Comparison of ENCODE assay signal across 8 mouse cellular contexts in genomic region chr14:28508288-28509258, GRCm38 (mm10). TPM values are rescaled to one million over a fixed set of nuclear protein-coding genes. Genes with fewer than 3 reads are reported as not detected.
DNase-seq lines count a peak whose midpoint lies in the region; ATAC-seq and TF ChIP-seq lines count a peak whose summit lies in the region.

No protein-coding gene starts in this region.

- H3K4me3 ChIP-seq in kidney, embryonic 14.5 days (ENCODE audit: low read length) = peak overlapping the region; percentile 60
- peak overlapping the region; percentile 65 for H3K4me3 ChIP-seq in hindbrain, embryonic 12.5 days
- H3K4me3 ChIP-seq in midbrain, postnatal 0 days (ENCODE audit: low read depth, low read length) = peak overlapping the region; percentile 54

- ATAC-seq in kidney, embryonic 14.5 days (ENCODE audit: low FRiP score, low TSS enrichment) = no peak
- no peak for ATAC-seq in hindbrain, embryonic 12.5 days (ENCODE audit: low FRiP score)
- no peak for ATAC-seq in midbrain, postnatal 0 days (ENCODE audit: low FRiP score)

- DNase-seq in kidney, adult 8-10 months = no peak
- DNase-seq in embryo, embryonic 10.5 days (ENCODE audit: low spot score) = peak; percentile 60
- no peak for DNase-seq in midbrain, postnatal 0 days (ENCODE audit: low spot score)
- no peak for DNase-seq in adrenal gland, adult 18-20 months (ENCODE audit: low spot score in 2 of 2)
- DNase-seq in gastrocnemius, adult 8-10 months (ENCODE audit: low spot score in 2 of 2) = no peak
- no peak for DNase-seq in layer of hippocampus, adult 11-12 months (ENCODE audit: low spot score)

- no peak overlapping the region for H3K27ac ChIP-seq in kidney, embryonic 14.5 days (ENCODE audit: low read depth, low read length)
- H3K27ac ChIP-seq in hindbrain, embryonic 12.5 days = peak overlapping the region; percentile 86
- no peak overlapping the region for H3K27ac ChIP-seq in midbrain, postnatal 0 days (ENCODE audit: low read depth, low read length)

- peak overlapping the region; percentile 60; the same call in 1 of the 2 replicates for H3K9ac ChIP-seq in kidney, embryonic 14.5 days (ENCODE audit: low read depth, low read length)
- peak overlapping the region; percentile 83 for H3K9ac ChIP-seq in hindbrain, embryonic 12.5 days
- H3K9ac ChIP-seq in midbrain, postnatal 0 days (replicated peaks; ENCODE audit: low read length, poor library complexity, severe bottlenecking) = no peak overlapping the region

- H3K36me3 ChIP-seq in kidney, embryonic 14.5 days (ENCODE audit: control insufficient read depth, insufficient read depth, low read length) = peaks cover 7% of the 10 kb centered on the region; the same call in 1 of the 2 replicates
- no peaks in the 10 kb centered on the region for H3K36me3 ChIP-seq in hindbrain, embryonic 12.5 days
- no peaks in the 10 kb centered on the region for H3K36me3 ChIP-seq in midbrain, postnatal 0 days (ENCODE audit: insufficient read depth, low read length)

- H3K4me2 ChIP-seq in kidney, embryonic 14.5 days (replicated peaks; ENCODE audit: low read depth, low read length) = peak overlapping the region; percentile 85
- peak overlapping the region; percentile 87 for H3K4me2 ChIP-seq in hindbrain, embryonic 12.5 days (replicated peaks)
- H3K4me2 ChIP-seq in midbrain, postnatal 0 days (ENCODE audit: low read depth, low read length, poor library complexity, severe bottlenecking) = peak overlapping the region; percentile 92

- H3K27me3 ChIP-seq in kidney, embryonic 14.5 days (ENCODE audit: control insufficient read depth, insufficient read depth, low read length) = peaks cover 34% of the 10 kb centered on the region
- H3K27me3 ChIP-seq in hindbrain, embryonic 12.5 days = peaks cover 32% of the 10 kb centered on the region
- peaks cover 33% of the 10 kb centered on the region for H3K27me3 ChIP-seq in midbrain, postnatal 0 days (ENCODE audit: insufficient read depth, low read length)

- no peak for TF ChIP-seq CTCF in midbrain, postnatal 0 days (IDR thresholded peaks at IDR 0.05)

- WGBS in kidney, embryonic 14.5 days = 18% methylated on average over 27 of the region's 27 CpGs
- 12% methylated on average over 27 of the region's 27 CpGs for WGBS in hindbrain, embryonic 12.5 days
- 16% methylated on average over 27 of the region's 27 CpGs for WGBS in midbrain, postnatal 0 days

- peaks cover 19% of the 10 kb centered on the region for H3K4me1 ChIP-seq in kidney, embryonic 14.5 days (ENCODE audit: control insufficient read depth, insufficient read depth, low read length)
- peaks cover 52% of the 10 kb centered on the region for H3K4me1 ChIP-seq in hindbrain, embryonic 12.5 days
- 0 out of 2 replicates have a peak, but pooled peaks cover 7% of the 10 kb centered on the region for H3K4me1 ChIP-seq in midbrain, postnatal 0 days (ENCODE audit: insufficient read depth, low read length)

- no peaks in the 10 kb centered on the region for H3K9me3 ChIP-seq in kidney, embryonic 14.5 days (ENCODE audit: control insufficient read depth, low read length)
- H3K9me3 ChIP-seq in hindbrain, embryonic 12.5 days (replicated peaks) = no peaks in the 10 kb centered on the region
- no peaks in the 10 kb centered on the region for H3K9me3 ChIP-seq in midbrain, postnatal 0 days (ENCODE audit: low read length)

RNA-seq across cellular contexts. Expression of gene Wnt5a, which starts 4.0 kb away (rescaled TPM):
- polyA plus RNA-seq in kidney, embryonic 14.5 days (2014; fragmentation: Nextera tagmentation; extraction: Ambion mirVana) = 13.1 and 21.0 TPM in 2 replicates
- 55.4 and 72.7 TPM in 2 replicates for polyA plus RNA-seq in hindbrain, embryonic 12.5 days (2016; fragmentation: Nextera tagmentation; extraction: Ambion mirVana)
- total RNA-seq in midbrain, postnatal 0 days (2014; rRNA removed) = 14.7 and 15.9 TPM in 2 replicates
- 10.0 and 11.2 TPM in 2 replicates for polyA plus RNA-seq in midbrain, postnatal 0 days (2015; fragmentation: Nextera tagmentation; extraction: Ambion mirVana)
- 10 to 100 TPM; 29.2 to 37.4 TPM for total RNA-seq in adrenal gland, adult 18-20 months (2021)
- total RNA-seq in gastrocnemius, adult 8-10 months (2022) = 1 to 10 TPM; 3.1 to 6.0 (median 4.2) TPM
